Mouse (Mus musculus) G1E (cell line): ENCODE results near the gene Slc17a8. TPM values are rescaled to one million over a fixed set of nuclear protein-coding genes. Genes with fewer than 3 reads are reported as not detected.

Source experiments
- ATAC-seq: 2 replicates; pipeline ENCODE4 v1.8.0; 2016; ENCODE audit warnings: mild to moderate bottlenecking; ENCODE audit not compliant: insufficient number of reproducible peaks, poor library complexity, low FRiP score, severe bottlenecking; ENCODE audit errors: extremely low read depth
- DNase-seq: peaks from one replicate; pipeline ENCODE4 v3.0.0; 2012; ENCODE audit warnings: low spot score
- H3K27me3 ChIP-seq: 2 replicates; pipeline ENCODE4 v1.6.1; 2012; ENCODE audit warnings: mild to moderate bottlenecking, low read length, inconsistent platforms; ENCODE audit not compliant: insufficient read depth
- H3K36me3 ChIP-seq: replicated peaks from 2 replicates; pipeline ENCODE3; 2012; ENCODE audit warnings: mild to moderate bottlenecking, inconsistent platforms
- H3K4me1 ChIP-seq: 2 replicates; pipeline ENCODE4 v1.6.1; 2012; ENCODE audit warnings: low read depth, low read length, inconsistent platforms, mixed read lengths; ENCODE audit not compliant: insufficient read depth
- H3K4me3 ChIP-seq: 2 replicates; pipeline ENCODE4 v1.5.1; 2012; ENCODE audit warnings: low read depth, mild to moderate bottlenecking, inconsistent platforms, low read length, moderate library complexity, mixed read lengths
- H3K9me3 ChIP-seq: replicated peaks from 2 replicates; pipeline ENCODE4 v1.6.1; 2012; ENCODE audit warnings: inconsistent platforms
- CTCF ChIP-seq: IDR thresholded peaks from 2 replicates; pipeline ENCODE4 v1.5.1; 2012; ENCODE audit warnings: low read depth, low read length, inconsistent platforms, mixed read lengths
- GATA1 ChIP-seq: IDR thresholded peaks from 2 replicates; pipeline ENCODE4 v1.6.1; 2012; ENCODE audit warnings: borderline replicate concordance, low read length, inconsistent platforms, mixed read lengths
- GATA2 ChIP-seq: IDR thresholded peaks from 2 replicates; pipeline ENCODE4 v1.6.1; 2012; ENCODE audit warnings: low read depth, low read length, inconsistent platforms, borderline replicate concordance
- POLR2AphosphoS5 ChIP-seq: IDR thresholded peaks from 2 replicates; pipeline ENCODE4 v1.6.1; 2012; ENCODE audit warnings: low read depth, low read length, inconsistent platforms; ENCODE audit not compliant: insufficient replicate concordance
- TAL1 ChIP-seq: conservative IDR thresholded peaks from 2 replicates; pipeline ENCODE4 v1.6.1; 2012; ENCODE audit warnings: low read depth, low read length, inconsistent platforms, mixed read lengths
- polyA plus RNA-seq: library from polyadenylated mRNA; stranded (reverse); fragments of >175 nt; gene quantifications from 2 replicates; pipeline ENCODE4 v1.2.3, GENCODE M21; 2012
- total RNA-seq, 2 experiments: library from RNA; stranded (forward) in 1 of 2; stranded (reverse) in 1 of 2; fragments of 200-1000 nt in 1 of 2; fragments of >200 nt in 1 of 2; fragmentation: Nextera tagmentation in 1 of 2; gene quantifications; 2 replicates each; pipeline ENCODE4 v1.2.3; 2014 to 2017

Slc17a8 gene
- total and polyA plus RNA-seq, 3 experiments, result 0.05 TPM; not detected in 2

- H3K36me3 ChIP-seq, result no peaks in the 10 kb centered on the region
- H3K4me1 ChIP-seq, result no peaks in the 10 kb centered on the region
- DNase-seq (no peak), ATAC-seq (no peak)
- H3K27me3 ChIP-seq, result no peaks in the 10 kb centered on the region
- no peak for TF ChIP-seq CTCF
- TF ChIP-seq POLR2AphosphoS5, result no peak
- TF ChIP-seq GATA2, result no peak
- no peak for TF ChIP-seq GATA1
- TF ChIP-seq TAL1, result no peak
- H3K9me3 ChIP-seq, result no peaks in the 10 kb centered on the region
- no peak overlapping the region for H3K4me3 ChIP-seq
Measured at GRCm38 (mm10) chr10:89578801-89579200, 42.3 kb downstream of the Slc17a8 start.

- no peak overlapping the region for H3K4me3 ChIP-seq
- no peaks in the 10 kb centered on the region for H3K9me3 ChIP-seq
Measured at GRCm38 (mm10) chr10:89577666-89578065, 43.4 kb downstream of the Slc17a8 start.

GRCm38 (mm10) chr10:89573421-89573820, 47.6 kb downstream of the Slc17a8 start:
- no peak overlapping the region for H3K4me3 ChIP-seq
- DNase-seq (no peak), ATAC-seq (no peak)
- no peaks in the 10 kb centered on the region for H3K4me1 ChIP-seq
- TF ChIP-seq CTCF, result no peak
- no peak for TF ChIP-seq POLR2AphosphoS5
- TF ChIP-seq GATA2, result no peak
- TF ChIP-seq TAL1, result no peak
- no peak for TF ChIP-seq GATA1
- no peaks in the 10 kb centered on the region for H3K27me3 ChIP-seq
- H3K9me3 ChIP-seq, result no peaks in the 10 kb centered on the region
- no peaks in the 10 kb centered on the region for H3K36me3 ChIP-seq

More at GRCm38 (mm10) chr10:89577666-89578065, 43.4 kb downstream of the Slc17a8 start:
- no peaks in the 10 kb centered on the region for H3K27me3 ChIP-seq
- no peak for ATAC-seq
- DNase-seq, result no peak
- TF ChIP-seq TAL1 (no peak), GATA2 (no peak), GATA1 (no peak), CTCF (no peak), POLR2AphosphoS5 (no peak)
- no peaks in the 10 kb centered on the region for H3K4me1 ChIP-seq
- no peaks in the 10 kb centered on the region for H3K36me3 ChIP-seq

- TF ChIP-seq CTCF (no peak), TAL1 (no peak), GATA1 (no peak), POLR2AphosphoS5 (no peak), GATA2 (no peak)
- DNase-seq (no peak), ATAC-seq (no peak)
- Histone ChIP-seq H3K27me3 (no peaks in the 10 kb centered on the region), H3K4me1 (no peaks in the 10 kb centered on the region), H3K9me3 (no peaks in the 10 kb centered on the region), H3K36me3 (no peaks in the 10 kb centered on the region), H3K4me3 (no peak overlapping the region)
Measured at GRCm38 (mm10) chr10:89572946-89573345, 48.1 kb downstream of the Slc17a8 start.

GRCm38 (mm10) chr10:89567391-89567790, 53.7 kb downstream of the Slc17a8 start:
- DNase-seq (no peak), ATAC-seq (no peak)
- Histone ChIP-seq H3K36me3 (no peaks in the 10 kb centered on the region), H3K4me3 (no peak overlapping the region), H3K4me1 (no peaks in the 10 kb centered on the region), H3K27me3 (no peaks in the 10 kb centered on the region), H3K9me3 (no peaks in the 10 kb centered on the region)
- no peak for TF ChIP-seq CTCF
- no peak for TF ChIP-seq POLR2AphosphoS5
- TF ChIP-seq TAL1, result no peak
- TF ChIP-seq GATA2, result no peak
- TF ChIP-seq GATA1, result no peak

- Histone ChIP-seq H3K9me3 (no peaks in the 10 kb centered on the region), H3K4me1 (no peaks in the 10 kb centered on the region), H3K36me3 (no peaks in the 10 kb centered on the region), H3K27me3 (no peaks in the 10 kb centered on the region), H3K4me3 (no peak overlapping the region)
- TF ChIP-seq TAL1, result no peak
- DNase-seq (no peak), ATAC-seq (no peak)
Measured at GRCm38 (mm10) chr10:89565301-89566022, 55.6 kb downstream of the Slc17a8 start.

GRCm38 (mm10) chr10:89562113-89562512, 58.9 kb downstream of the Slc17a8 start:
- Histone ChIP-seq H3K9me3 (no peaks in the 10 kb centered on the region), H3K4me1 (no peaks in the 10 kb centered on the region), H3K36me3 (no peaks in the 10 kb centered on the region), H3K27me3 (no peaks in the 10 kb centered on the region), H3K4me3 (no peak overlapping the region)
- no peak for TF ChIP-seq TAL1
- TF ChIP-seq GATA1, result no peak
- TF ChIP-seq POLR2AphosphoS5, result no peak
- TF ChIP-seq GATA2, result no peak
- ATAC-seq, result no peak
- no peak for DNase-seq
